Mouse (Mus musculus): Measurements from ENCODE around the gene Crct1.

DNA sequence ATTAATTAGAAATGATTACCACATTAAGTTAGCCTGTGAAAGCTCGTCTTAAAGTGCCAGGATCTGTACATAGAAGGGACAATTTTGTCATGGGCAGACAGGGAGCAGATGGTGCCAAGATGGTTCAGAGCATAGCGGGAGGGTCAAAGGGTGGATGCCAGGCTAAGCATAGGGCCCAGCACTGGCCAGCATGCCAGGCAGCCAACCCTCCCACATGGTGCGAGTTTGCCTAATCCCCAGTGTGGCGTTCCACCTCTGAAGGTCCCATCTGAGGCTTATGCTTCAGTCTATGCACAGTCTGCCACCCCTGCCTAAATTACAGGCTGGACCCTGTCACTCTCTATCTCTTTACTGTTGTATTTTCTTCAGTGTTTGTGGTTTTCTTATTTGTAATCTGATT is 12.6 kb downstream of the Crct1 start:
- TF ChIP-seq CTCF (IDR thresholded peaks at IDR 0.05; ENCODE audit: control insufficient read depth, insufficient read depth, insufficient read length) (no peak), MAX (IDR thresholded peaks at IDR 0.05) (no peak), MYOD1 (IDR thresholded peaks at IDR 0.05; ENCODE audit: control insufficient read depth, insufficient read length, low read depth) (no peak), CEBPB (IDR thresholded peaks at IDR 0.05; ENCODE audit: low read depth) (no peak)
